Mouse (Mus musculus) common myeloid progenitor, adult 5-6 weeks (primary cell): ENCODE results near the gene Btrc. TPM values are rescaled to one million over a fixed set of nuclear protein-coding genes. Genes with fewer than 3 reads are reported as not detected.
A peak's percentile ranks its signal among the peaks of the same experiment; 100 is the strongest.

Experiments used
- ATAC-seq: replicated peaks from 2 replicates; pipeline ENCODE4 v1.8.0; 2016; ENCODE audit warnings: low read depth, mild to moderate bottlenecking, moderate TSS enrichment, inconsistent platforms; ENCODE audit not compliant: poor library complexity, severe bottlenecking
- total RNA-seq: library from RNA; stranded (forward); fragments of 200-1000, 187-1606 nt; gene quantifications from 2 replicates; pipeline ENCODE4 v1.2.3, GENCODE M21; 2017

The Btrc gene
- total RNA-seq, 1 experiment from 2014 or later = 19.7 TPM

DNA sequence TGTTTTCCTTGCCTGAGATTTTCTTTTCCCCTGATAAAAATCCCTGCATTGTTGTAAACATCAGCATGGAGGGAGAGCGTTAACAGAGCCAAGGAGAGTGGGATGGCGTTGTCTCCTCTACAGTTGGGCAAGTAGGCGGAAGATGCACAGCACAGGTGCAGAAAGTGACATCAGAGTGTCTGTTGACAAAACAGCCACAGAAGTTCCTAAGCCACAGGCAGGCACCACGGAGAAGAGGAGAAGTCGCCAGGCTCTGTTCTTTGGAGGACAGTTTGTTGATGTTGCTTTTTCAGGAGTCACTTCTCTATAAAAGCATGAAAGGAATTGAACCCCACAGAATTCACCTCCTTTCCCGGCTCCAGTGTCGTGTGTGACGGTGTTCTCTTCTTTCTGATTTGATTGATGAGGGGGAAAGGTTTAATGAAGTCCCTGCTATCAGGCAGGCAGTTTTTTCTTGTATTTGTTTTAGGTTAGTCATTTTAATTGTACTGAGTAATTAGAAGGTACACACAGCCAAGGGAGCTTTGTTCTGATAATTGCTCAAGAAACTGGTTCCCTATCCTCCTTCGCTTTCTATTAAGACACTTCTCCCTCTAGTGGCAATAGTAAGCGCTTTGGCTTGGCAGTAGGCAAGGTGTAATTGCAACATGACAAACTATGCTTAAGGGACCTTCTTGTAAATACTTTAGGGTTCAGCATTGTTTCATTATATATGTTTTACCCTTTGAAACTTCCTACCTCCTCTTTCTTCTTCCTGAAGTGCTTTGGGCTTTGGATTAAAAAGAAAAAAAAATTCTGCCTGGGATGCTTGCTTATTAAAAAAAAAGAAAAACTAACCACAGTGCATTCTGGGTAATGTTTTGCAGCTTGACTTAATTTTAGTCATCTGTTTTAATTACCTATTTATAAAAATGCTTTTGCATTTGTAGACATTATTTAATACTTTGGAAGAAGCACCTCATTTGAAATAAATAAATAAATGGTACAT, 97.5 kb downstream of the Btrc start:
- peak; percentile 60; the same call in 1 of the 2 replicates for ATAC-seq

GRCm38 (mm10) chr19:45469760-45470159, 106.2 kb downstream of the Btrc start:
- no peak for ATAC-seq

GRCm38 (mm10) chr19:45472691-45473520, 109.4 kb downstream of the Btrc start:
- peak; percentile 36; the same call in 1 of the 2 replicates for ATAC-seq

- no peak for ATAC-seq
These were observed 111.2 kb downstream of the Btrc start for GRCm38 (mm10) chr19:45474686-45475085.

GRCm38 (mm10) chr19:45475928-45476553, 112.5 kb downstream of the Btrc start:
- ATAC-seq = no peak

DNA sequence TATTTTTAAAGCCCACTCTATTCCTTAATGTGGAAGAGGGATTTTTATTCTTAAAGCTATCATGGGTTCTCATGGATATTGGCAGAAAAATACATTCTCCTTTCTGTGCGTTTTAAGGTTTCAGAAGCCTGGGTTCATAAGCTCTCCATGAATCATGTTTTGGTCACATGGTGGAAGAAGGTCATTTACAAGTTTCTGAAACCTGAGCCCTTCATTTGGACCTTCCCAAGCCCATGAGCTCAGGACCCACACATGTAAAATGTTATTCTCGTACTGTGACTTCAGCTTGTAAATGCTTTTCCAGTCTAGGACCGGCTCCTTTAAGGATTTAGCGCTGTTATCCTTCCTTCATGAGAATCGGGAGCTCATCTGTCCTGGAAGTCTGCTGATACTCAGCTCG, 116.0 kb downstream of the Btrc start:
- no peak for ATAC-seq

- no peak for ATAC-seq
These were observed 117.0 kb downstream of the Btrc start for GRCm38 (mm10) chr19:45480490-45480889.

- ATAC-seq = no peak
These were observed 117.4 kb downstream of the Btrc start for GRCm38 (mm10) chr19:45480951-45481350.

GRCm38 (mm10) chr19:45483470-45483869, 119.9 kb downstream of the Btrc start:
- ATAC-seq = no peak

GRCm38 (mm10) chr19:45486206-45486991, 122.9 kb downstream of the Btrc start:
- ATAC-seq = peak; percentile 66; the same call in 1 of the 2 replicates

DNA sequence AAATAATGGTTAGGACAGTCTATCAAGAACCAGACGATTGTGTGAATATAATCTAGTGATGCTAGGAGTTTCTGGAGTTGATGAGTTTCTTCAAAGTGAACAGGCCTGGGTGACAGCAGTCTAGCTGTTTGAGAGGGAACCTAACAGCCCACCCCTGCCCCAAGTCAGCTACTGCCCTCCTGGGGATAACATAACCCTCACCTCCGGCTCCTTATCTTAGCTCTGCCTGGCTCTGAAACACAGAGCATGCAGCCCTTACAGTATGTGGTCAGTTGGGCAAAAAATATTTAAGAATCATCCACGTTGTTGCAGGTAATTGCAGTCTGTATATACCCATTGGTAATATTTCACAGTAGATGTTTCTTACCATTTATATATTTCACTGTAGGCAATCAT, 123.5 kb downstream of the Btrc start:
- ATAC-seq = no peak

DNA sequence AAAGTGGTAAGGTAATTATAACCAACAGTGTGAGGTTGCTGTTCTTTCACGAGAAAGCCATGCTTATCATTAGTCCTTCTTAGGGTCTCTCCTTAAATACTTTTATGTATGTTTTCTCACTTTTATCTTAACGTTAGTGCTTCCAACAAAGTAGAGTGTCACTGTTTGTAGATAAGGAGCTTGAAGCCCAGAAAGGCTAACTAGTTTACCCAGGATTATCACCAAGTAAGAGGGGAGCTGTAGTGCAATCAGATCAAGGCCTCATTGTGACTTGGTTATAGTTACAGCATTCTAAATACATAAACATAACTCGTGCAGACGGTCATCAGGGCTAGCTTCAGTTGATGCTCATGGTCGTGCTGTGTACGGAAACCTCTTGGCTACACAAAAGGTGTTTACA, 126.4 kb downstream of the Btrc start:
- no peak for ATAC-seq

DNA sequence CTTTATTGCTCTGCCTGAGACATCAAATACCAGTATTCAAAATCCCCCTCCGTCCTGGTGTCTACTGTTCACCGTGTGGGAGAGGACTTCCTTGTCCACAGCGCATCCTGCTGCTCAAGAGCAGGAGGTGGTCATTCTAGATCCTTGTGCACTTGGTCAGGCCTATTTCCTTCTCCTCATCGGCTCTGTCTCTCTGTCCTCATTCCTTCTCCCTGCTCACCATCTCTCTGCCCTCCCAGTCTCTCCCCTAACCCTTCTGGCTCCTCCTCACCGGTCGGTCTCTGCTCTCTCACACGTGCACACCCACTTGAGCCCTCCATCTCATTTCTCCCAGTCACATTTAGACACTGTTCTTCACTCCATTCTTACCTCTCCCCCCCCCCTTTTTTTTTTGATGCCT, 127.7 kb downstream of the Btrc start:
- no peak for ATAC-seq

DNA sequence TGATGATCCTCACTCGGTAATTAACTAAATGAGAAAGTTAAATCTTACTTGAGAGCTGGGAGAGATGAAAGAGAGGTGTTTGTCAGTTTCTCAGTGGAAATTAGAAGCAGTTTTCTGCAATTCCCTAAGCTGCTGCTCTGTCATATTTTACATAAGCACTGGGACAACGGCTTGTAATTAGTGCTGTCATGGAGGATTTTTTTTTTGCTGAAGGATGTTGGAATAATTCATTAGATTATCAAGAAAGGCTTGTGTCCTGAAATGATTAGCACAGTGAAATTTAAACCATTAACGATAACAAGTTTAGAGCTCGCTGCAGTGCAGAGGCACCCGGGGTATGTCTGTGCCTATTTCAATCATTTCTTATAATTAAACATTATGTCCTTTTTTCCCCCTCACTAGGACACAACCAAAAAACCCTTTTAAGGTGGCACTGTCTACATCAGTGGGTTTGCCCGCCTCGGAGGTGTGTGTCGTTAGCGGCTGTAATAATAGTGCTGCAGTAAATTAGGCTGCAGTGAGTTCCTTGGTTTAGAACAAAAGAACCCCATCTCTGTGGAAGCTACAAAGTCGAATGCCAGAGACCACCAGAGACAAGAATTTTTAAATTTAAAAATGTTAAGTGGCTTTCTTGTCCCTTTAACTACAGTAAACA, 130.7 kb downstream of the Btrc start:
- no peak for ATAC-seq

- no peak for ATAC-seq
These were observed 141.9 kb downstream of the Btrc start for GRCm38 (mm10) chr19:45505446-45505845.

- no peak for ATAC-seq
These were observed 144.0 kb downstream of the Btrc start for GRCm38 (mm10) chr19:45507531-45507930.

GRCm38 (mm10) chr19:45510680-45511079, 147.1 kb downstream of the Btrc start:
- no peak for ATAC-seq

DNA sequence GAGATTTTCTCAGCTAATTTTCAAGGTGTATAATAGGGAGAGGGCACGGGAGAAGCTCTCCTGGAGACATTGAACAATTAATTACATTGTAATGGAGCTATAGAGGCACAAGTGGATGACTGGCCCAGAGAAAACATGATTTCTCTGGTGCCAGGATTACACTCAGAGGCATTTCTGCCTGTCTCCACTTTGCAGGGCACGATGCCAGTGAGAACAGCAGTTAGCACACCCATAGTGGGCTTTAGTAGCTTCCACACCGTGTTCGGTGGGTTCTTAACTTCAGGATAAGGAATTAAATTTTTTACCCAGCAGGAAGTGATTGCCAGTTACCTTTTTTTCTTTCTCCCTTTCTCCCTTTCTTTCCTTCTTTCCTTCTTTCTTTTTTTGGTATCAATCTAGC, 147.9 kb downstream of the Btrc start:
- ATAC-seq = no peak

- ATAC-seq = no peak
These were observed 151.8 kb downstream of the Btrc start for GRCm38 (mm10) chr19:45515341-45515740.
